Mouse (Mus musculus) embryonic fibroblast, embryonic 13.5 days (primary cell): ENCODE data around the gene Upk3b. TPM values are rescaled to one million over a fixed set of nuclear protein-coding genes. Genes with fewer than 3 reads are reported as not detected.

ENCODE experiments used
- H3K27ac ChIP-seq: 2 replicates; pipeline ENCODE4 v1.5.1; 2012; ENCODE audit warnings: low read length, control low read depth, inconsistent platforms; ENCODE audit not compliant: insufficient read depth
- H3K4me1 ChIP-seq: 2 replicates; pipeline ENCODE4 v1.6.1; 2011; ENCODE audit warnings: low read length; ENCODE audit not compliant: control insufficient read depth, insufficient read depth
- H3K4me3 ChIP-seq: 2 replicates; pipeline ENCODE4 v1.5.1; 2011; ENCODE audit warnings: mild to moderate bottlenecking, control low read depth, low read length; ENCODE audit not compliant: insufficient read depth
- CTCF ChIP-seq: IDR thresholded peaks from 2 replicates; pipeline ENCODE4 v1.5.1; 2011; ENCODE audit warnings: mild to moderate bottlenecking, control low read depth, low read length, moderate library complexity, borderline replicate concordance; ENCODE audit not compliant: insufficient read depth
- POLR2A ChIP-seq: IDR thresholded peaks from 2 replicates; pipeline ENCODE4 v1.6.1; 2011; ENCODE audit warnings: low read depth, mild to moderate bottlenecking, control low read depth, low read length, moderate library complexity
- polyA plus RNA-seq: library from polyadenylated mRNA; stranded (reverse); fragments of >200 nt; gene quantifications from 2 replicates; pipeline ENCODE4 v1.2.4, GENCODE M21; 2011; ENCODE audit warnings: low read depth; ENCODE audit not compliant: missing spikeins, insufficient read length

Upk3b gene
- polyA plus RNA-seq, 1 experiment = 1.0 TPM

GRCm38 (mm10) chr5:136084891-136085651 lies 46.8 kb downstream of the Upk3b start:
- Histone ChIP-seq H3K4me1 (0 out of 2 replicates have a peak, but pooled peaks cover 6% of the 10 kb centered on the region), H3K4me3 (peak overlapping the region; percentile 82), H3K27ac (no peak overlapping the region)
- TF ChIP-seq POLR2A (no peak), CTCF (no peak)

- Histone ChIP-seq H3K4me1 (0 out of 2 replicates have a peak, but pooled peaks cover 6% of the 10 kb centered on the region), H3K27ac (no peak overlapping the region), H3K4me3 (no peak overlapping the region)
- no peak for TF ChIP-seq CTCF
- TF ChIP-seq POLR2A = no peak
Observed at GRCm38 (mm10) chr5:136086290-136086689, 48.0 kb downstream of the Upk3b start.

GRCm38 (mm10) chr5:136088821-136089575 lies 50.7 kb downstream of the Upk3b start:
- no peak overlapping the region for H3K4me3 ChIP-seq
- H3K4me1 ChIP-seq = 0 out of 2 replicates have a peak, but pooled peaks cover 7% of the 10 kb centered on the region
- H3K27ac ChIP-seq = no peak overlapping the region
- peak; percentile 34; the same call in 1 of the 2 replicates for TF ChIP-seq CTCF
- no peak for TF ChIP-seq POLR2A

- Histone ChIP-seq H3K4me3 (no peak overlapping the region), H3K27ac (no peak overlapping the region), H3K4me1 (0 out of 2 replicates have a peak, but pooled peaks cover 4% of the 10 kb centered on the region)
- no peak for TF ChIP-seq CTCF
- no peak for TF ChIP-seq POLR2A
Observed at GRCm38 (mm10) chr5:136091927-136092326, 53.6 kb downstream of the Upk3b start.

- Histone ChIP-seq H3K4me1 (0 out of 2 replicates have a peak, but pooled peaks cover 4% of the 10 kb centered on the region), H3K4me3 (no peak overlapping the region), H3K27ac (peak overlapping the region; percentile 68)
- no peak for TF ChIP-seq CTCF
- TF ChIP-seq POLR2A = no peak
Observed at GRCm38 (mm10) chr5:136094249-136095010, 56.1 kb downstream of the Upk3b start.

- Histone ChIP-seq H3K27ac (peak overlapping the region; percentile 12; the same call in 1 of the 2 replicates), H3K4me1 (0 out of 2 replicates have a peak, but pooled peaks cover 4% of the 10 kb centered on the region), H3K4me3 (no peak overlapping the region)
- no peak for TF ChIP-seq CTCF
- no peak for TF ChIP-seq POLR2A
Observed at GRCm38 (mm10) chr5:136095089-136095488, 56.8 kb downstream of the Upk3b start.

Other genes with a start within 250 kb of the Upk3b start
- not detected in 2 replicates for gene Srrm3, start 231.6 kb upstream of the Upk3b start, polyA plus RNA-seq
- gene Hspb1, start 150.6 kb upstream of the Upk3b start, polyA plus RNA-seq = 124 and 337 TPM in 2 replicates
- 255 and 333 TPM in 2 replicates for gene Ywhag, start 103.9 kb upstream of the Upk3b start, polyA plus RNA-seq
- 3.2 and 3.3 TPM in 2 replicates for gene Ssc4d, start 64.0 kb upstream of the Upk3b start, polyA plus RNA-seq
- not detected in 2 replicates for gene Zp3, start 58.4 kb upstream of the Upk3b start, polyA plus RNA-seq
- 8.5 and 10.9 TPM in 2 replicates for gene Dtx2, start 43.7 kb upstream of the Upk3b start, polyA plus RNA-seq
- not detected in 2 replicates for gene Upk3bl, start 16.0 kb downstream of the Upk3b start, polyA plus RNA-seq
- gene Rasa4, start 45.4 kb downstream of the Upk3b start, polyA plus RNA-seq = 20.6 and 39.8 TPM in 2 replicates
- gene Polr2j, start 78.1 kb downstream of the Upk3b start, polyA plus RNA-seq = 67.7 TPM in 2 replicates
- gene Lrwd1, start 97.6 kb downstream of the Upk3b start, polyA plus RNA-seq = 22.5 and 24.1 TPM in 2 replicates
- 8.1 and 8.8 TPM in 2 replicates for gene Alkbh4, start 97.7 kb downstream of the Upk3b start, polyA plus RNA-seq
- gene Orai2, start 132.2 kb downstream of the Upk3b start, polyA plus RNA-seq = 11.3 and 14.6 TPM in 2 replicates
- gene Prkrip1, start 160.5 kb downstream of the Upk3b start, polyA plus RNA-seq = 39.4 TPM in 2 replicates
- 1.3 and 2.0 TPM in 2 replicates for gene Sh2b2, start 208.1 kb downstream of the Upk3b start, polyA plus RNA-seq